Mouse (Mus musculus): ENCODE results near the gene Mb. TPM values are rescaled to one million over a fixed set of nuclear protein-coding genes. Genes with fewer than 3 reads are reported as not detected.

Mb gene
- total and polyA plus RNA-seq, 3 experiments, result not detected

GRCm38 (mm10) chr15:77022401-77022957 lies 28.0 kb downstream of the Mb start:
- Histone ChIP-seq H3K9me3 (replicated peaks; ENCODE audit: insufficient read depth, low read length) (no peaks in the 10 kb centered on the region), H3K79me2 (ENCODE audit: control insufficient read depth, insufficient read depth, low read length, poor library complexity) (no peaks in the 10 kb centered on the region), H3K4me1 (ENCODE audit: control insufficient read depth in 1 of 2, insufficient read depth in 2 of 2, low read length in 2 of 2) (no peaks in the 10 kb centered on the region), H3K27me3 (ENCODE audit: control insufficient read depth in 1 of 2, insufficient read depth in 2 of 2, low read length in 2 of 2) (no peaks in the 10 kb centered on the region; a peak in 1 of 4 replicates), H3K4me3 (ENCODE audit: control insufficient read depth in 1 of 2, insufficient read depth in 1 of 2, low read depth in 2 of 2, low read length in 2 of 2) (no peak overlapping the region), H3K27ac (ENCODE audit: control insufficient read depth, low read depth, low read length) (no peak overlapping the region), H3K36me3 (ENCODE audit: control insufficient read depth in 1 of 2, insufficient read depth in 2 of 2, low read length in 2 of 2) (no peaks in the 10 kb centered on the region), H3K9ac (ENCODE audit: control insufficient read depth, low read depth, low read length, poor library complexity, severe bottlenecking) (no peak overlapping the region)
- no peak for DNase-seq (ENCODE audit: low read depth, low spot score)
- TF ChIP-seq MEF2A (IDR thresholded peaks at IDR 0.05; ENCODE audit: extremely low read depth, insufficient replicate concordance, low read depth, low read length, poor library complexity, severe bottlenecking) (no peak), JUND (IDR thresholded peaks at IDR 0.05; ENCODE audit: low read depth, low read length) (no peak), RCOR1 (IDR thresholded peaks at IDR 0.05; ENCODE audit: low read depth, low read length) (no peak)

- Histone ChIP-seq H3K79me2 (ENCODE audit: control insufficient read depth, insufficient read depth, low read length, poor library complexity) (no peaks in the 10 kb centered on the region), H3K9ac (ENCODE audit: control insufficient read depth, low read depth, low read length, poor library complexity, severe bottlenecking) (no peak overlapping the region), H3K27me3 (ENCODE audit: control insufficient read depth in 1 of 2, insufficient read depth in 2 of 2, low read length in 2 of 2) (no peaks in the 10 kb centered on the region; a peak in 1 of 4 replicates), H3K9me3 (replicated peaks; ENCODE audit: insufficient read depth, low read length) (no peaks in the 10 kb centered on the region), H3K27ac (ENCODE audit: control insufficient read depth, low read depth, low read length) (no peak overlapping the region), H3K4me3 (ENCODE audit: control insufficient read depth in 1 of 2, insufficient read depth in 1 of 2, low read depth in 2 of 2, low read length in 2 of 2) (no peak overlapping the region), H3K36me3 (ENCODE audit: control insufficient read depth in 1 of 2, insufficient read depth in 2 of 2, low read length in 2 of 2) (no peaks in the 10 kb centered on the region), H3K4me1 (ENCODE audit: control insufficient read depth in 1 of 2, insufficient read depth in 2 of 2, low read length in 2 of 2) (no peaks in the 10 kb centered on the region)
- TF ChIP-seq CHD2 (IDR thresholded peaks at IDR 0.05; ENCODE audit: low read length) (no peak), POLR2AphosphoS5 (IDR thresholded peaks at IDR 0.05; ENCODE audit: borderline replicate concordance, low read depth, low read length) (no peak), MYB (IDR thresholded peaks at IDR 0.05; ENCODE audit: low read depth, low read length) (no peak), ZNF384 (IDR thresholded peaks at IDR 0.05; ENCODE audit: low read depth, low read length) (no peak), JUND (IDR thresholded peaks at IDR 0.05; ENCODE audit: low read depth, low read length) (no peak), E2F4 (IDR thresholded peaks at IDR 0.05; ENCODE audit: borderline replicate concordance, low read depth, low read length) (no peak), USF2 (IDR thresholded peaks at IDR 0.05; ENCODE audit: borderline replicate concordance in 1 of 2, insufficient read depth in 1 of 2, low read depth in 1 of 2, low read length in 2 of 2) (no peak), SMC3 (IDR thresholded peaks at IDR 0.05; ENCODE audit: low read depth, low read length) (no peak), HCFC1 (IDR thresholded peaks at IDR 0.05; ENCODE audit: low read depth, low read length) (no peak), GABPA (IDR thresholded peaks at IDR 0.05; ENCODE audit: low read depth, low read length) (no peak), TBP (IDR thresholded peaks at IDR 0.05; ENCODE audit: low read depth, low read length) (no peak), SIN3A (IDR thresholded peaks at IDR 0.05; ENCODE audit: low read length) (no peak), POLR2AphosphoS2 (IDR thresholded peaks at IDR 0.05; ENCODE audit: low read length) (no peak), TCF12 (IDR thresholded peaks at IDR 0.05; ENCODE audit: low read depth, low read length) (no peak), CTCF (IDR thresholded peaks at IDR 0.05 in 2 of 3, conservative IDR thresholded peaks at IDR 0.05 in 1 of 3; ENCODE audit: control insufficient read depth in 1 of 3, insufficient read depth in 1 of 3, low read depth in 2 of 3, low read length in 3 of 3, poor library complexity in 1 of 3, severe bottlenecking in 1 of 3) (no peak), USF1 (IDR thresholded peaks at IDR 0.05; ENCODE audit: low read depth, low read length) (no peak), ETS1 (IDR thresholded peaks at IDR 0.05; ENCODE audit: low read depth, low read length) (no peak)
- no peak for DNase-seq (ENCODE audit: low read depth, low spot score)
Measured at GRCm38 (mm10) chr15:77021851-77022250, 28.6 kb downstream of the Mb start.
